Mouse (Mus musculus) hindbrain, embryonic 14.5 days (tissue): ENCODE data around the gene Cdhr2. TPM values are rescaled to one million over a fixed set of nuclear protein-coding genes. Genes with fewer than 3 reads are reported as not detected.
A peak's percentile ranks its signal among the peaks of the same experiment; 100 is the strongest.

ENCODE experiments used
- ATAC-seq: fragments of 200-750 bp; cut with Nextera tagmentation; 2 replicates; pipeline ENCODE4 v1.8.0; 2017; ENCODE audit warnings: moderate number of reproducible peaks, mild to moderate bottlenecking, moderate TSS enrichment, moderate library complexity; ENCODE audit not compliant: low FRiP score
- DNase-seq: peaks from one replicate; pipeline ENCODE4 v3.0.0-alpha.2; 2015; ENCODE audit warnings: low spot score
- H3K27ac ChIP-seq: fragments of 300-500 bp; sonication (generic); 2 replicates; pipeline ENCODE4 v1.5.1; 2014; ENCODE audit warnings: mild to moderate bottlenecking, moderate library complexity
- H3K27me3 ChIP-seq: fragments of 300-500 bp; sonication (generic); 2 replicates; pipeline ENCODE4 v1.6.1; 2014; ENCODE audit warnings: mild to moderate bottlenecking, low read length, mixed read lengths; ENCODE audit not compliant: control insufficient read depth, insufficient read depth
- H3K36me3 ChIP-seq: fragments of 300-500 bp; sonication (generic); replicated peaks from 2 replicates; pipeline ENCODE4 v1.6.1; 2014; ENCODE audit not compliant: control insufficient read depth, insufficient read depth
- H3K4me1 ChIP-seq: fragments of 300-500 bp; sonication (generic); replicated peaks from 2 replicates; pipeline ENCODE4 v1.6.1; 2014; ENCODE audit warnings: antibody characterized with exemption, low read length, mixed read lengths; ENCODE audit not compliant: control insufficient read depth, insufficient read depth
- H3K4me2 ChIP-seq: fragments of 300-500 bp; sonication (generic); replicated peaks from 2 replicates; pipeline ENCODE4 v1.6.1; 2014; ENCODE audit warnings: mild to moderate bottlenecking, moderate library complexity
- H3K4me3 ChIP-seq: fragments of 300-500 bp; sonication (generic); replicated peaks from 2 replicates; pipeline ENCODE4 v1.5.1; 2014; ENCODE audit warnings: mild to moderate bottlenecking, low read length
- H3K9ac ChIP-seq: fragments of 300-500 bp; sonication (generic); 2 replicates; pipeline ENCODE4 v1.6.1; 2014
- H3K9me3 ChIP-seq: fragments of 300-500 bp; sonication (generic); 2 replicates; pipeline ENCODE4 v1.6.1; 2016; ENCODE audit warnings: low read length; ENCODE audit not compliant: control insufficient read depth
- WGBS: fragments of 180-500 bp; shearing (Covaris S2); extraction: QIAGEN DNeasy Blood & Tissue Kit; methylation state at CpG from one replicate; pipeline ENCODE4 v1.1.7; 2014; 5-methylcytosine and 5-hydroxymethylcytosine counted together
- polyA plus RNA-seq: library from polyadenylated mRNA; unstranded; fragments of >200 nt; fragmentation: Nextera tagmentation; extraction: Ambion mirVana; gene quantifications from 2 replicates; pipeline ENCODE4 v1.2.1, GENCODE M21; 2014

Cdhr2 gene
- polyA plus RNA-seq, 1 experiment from 2014 or later, result 0.16 TPM

- Histone ChIP-seq H3K4me2 (no peak overlapping the region), H3K9me3 (no peaks in the 10 kb centered on the region), H3K36me3 (no peaks in the 10 kb centered on the region), H3K27me3 (no peaks in the 10 kb centered on the region), H3K9ac (no peak overlapping the region), H3K27ac (no peak overlapping the region), H3K4me1 (peaks cover 34% of the 10 kb centered on the region), H3K4me3 (no peak overlapping the region)
- no peak for ATAC-seq
- 94% methylated on average over 8 of the region's 8 CpGs for WGBS
- no peak for DNase-seq
Measured at GRCm38 (mm10) chr13:54690151-54690740, 11.0 kb upstream of the Cdhr2 start.

- peak overlapping the region; percentile 93; the same call in 1 of the 2 replicates for H3K4me2 ChIP-seq
Measured at GRCm38 (mm10) chr13:54691737-54692136, 9.5 kb upstream of the Cdhr2 start.

GRCm38 (mm10) chr13:54692711-54693557 is 8.3 kb upstream of the Cdhr2 start:
- H3K4me1 ChIP-seq, result peaks cover 21% of the 10 kb centered on the region
- H3K4me2 ChIP-seq, result peak overlapping the region; percentile 93
- no peak for DNase-seq
- H3K27me3 ChIP-seq, result no peaks in the 10 kb centered on the region
- peak overlapping the region; percentile 99 for H3K9ac ChIP-seq
- no peaks in the 10 kb centered on the region for H3K36me3 ChIP-seq
- 15% methylated on average over 21 of the region's 21 CpGs for WGBS
- ATAC-seq, result no peak
- peak overlapping the region; percentile 90 for H3K4me3 ChIP-seq
- no peaks in the 10 kb centered on the region for H3K9me3 ChIP-seq
- peak overlapping the region; percentile 92 for H3K27ac ChIP-seq

More at GRCm38 (mm10) chr13:54691737-54692136, 9.5 kb upstream of the Cdhr2 start:
- no peak overlapping the region for H3K9ac ChIP-seq
- no peaks in the 10 kb centered on the region for H3K27me3 ChIP-seq
- peaks cover 21% of the 10 kb centered on the region for H3K4me1 ChIP-seq
- DNase-seq (no peak), ATAC-seq (no peak)
- H3K4me3 ChIP-seq, result no peak overlapping the region
- H3K27ac ChIP-seq, result no peak overlapping the region
- H3K36me3 ChIP-seq, result no peaks in the 10 kb centered on the region
- no peaks in the 10 kb centered on the region for H3K9me3 ChIP-seq

- Histone ChIP-seq H3K36me3 (no peaks in the 10 kb centered on the region), H3K9ac (peak within 1 kb of the TSS; percentile 99), H3K4me1 (peaks cover 16% of the 10 kb centered on the region), H3K9me3 (no peaks in the 10 kb centered on the region), H3K4me2 (peak within 1 kb of the TSS; percentile 93), H3K27ac (peak within 1 kb of the TSS; percentile 92), H3K4me3 (peak within 1 kb of the TSS; percentile 90), H3K27me3 (no peaks in the 10 kb centered on the region)
- WGBS, result under 1% methylated on average over 83 of the region's 92 CpGs
- DNase-seq, result peak; percentile 99
- peak; percentile 97 for ATAC-seq
Measured at GRCm38 (mm10) chr13:54693558-54694347, 7.5 kb upstream of the Cdhr2 start, which contains the start of gene Rnf44. Rnf44 (minus strand) TSS chr13:54693907.

GRCm38 (mm10) chr13:54694348-54695060 is 6.8 kb upstream of the Cdhr2 start:
- no peaks in the 10 kb centered on the region for H3K9me3 ChIP-seq
- peak overlapping the region; percentile 90 for H3K4me3 ChIP-seq
- no peaks in the 10 kb centered on the region for H3K27me3 ChIP-seq
- H3K4me2 ChIP-seq, result peak overlapping the region; percentile 93
- H3K36me3 ChIP-seq, result no peaks in the 10 kb centered on the region
- DNase-seq (no peak), ATAC-seq (peak; percentile 77)
- peak overlapping the region; percentile 59 for H3K9ac ChIP-seq
- 16% methylated on average over 26 of the region's 26 CpGs for WGBS
- H3K4me1 ChIP-seq, result peaks cover 15% of the 10 kb centered on the region
- peak overlapping the region; percentile 92 for H3K27ac ChIP-seq

- Histone ChIP-seq H3K4me2 (no peak overlapping the region), H3K9ac (no peak overlapping the region), H3K9me3 (no peaks in the 10 kb centered on the region), H3K4me3 (no peak overlapping the region), H3K36me3 (no peaks in the 10 kb centered on the region), H3K27ac (no peak overlapping the region), H3K4me1 (peaks cover 15% of the 10 kb centered on the region), H3K27me3 (no peaks in the 10 kb centered on the region)
- WGBS, result 91% methylated on average over 11 of the region's 11 CpGs
- no peak for DNase-seq
- no peak for ATAC-seq
Measured at GRCm38 (mm10) chr13:54695479-54696230, 5.6 kb upstream of the Cdhr2 start.

GRCm38 (mm10) chr13:54702507-54702906 is 1.2 kb downstream of the Cdhr2 start:
- ATAC-seq (no peak), DNase-seq (no peak)
- Histone ChIP-seq H3K4me3 (no peak overlapping the region), H3K36me3 (no peaks in the 10 kb centered on the region), H3K4me1 (no peaks in the 10 kb centered on the region), H3K4me2 (no peak overlapping the region), H3K9ac (no peak overlapping the region), H3K27ac (no peak overlapping the region), H3K27me3 (no peaks in the 10 kb centered on the region), H3K9me3 (no peaks in the 10 kb centered on the region)
- 69% methylated on average over 7 of the region's 7 CpGs for WGBS

GRCm38 (mm10) chr13:54704890-54705289 is 3.6 kb downstream of the Cdhr2 start:
- no peak for DNase-seq
- Histone ChIP-seq H3K27me3 (no peaks in the 10 kb centered on the region), H3K4me1 (no peaks in the 10 kb centered on the region), H3K9me3 (no peaks in the 10 kb centered on the region), H3K9ac (no peak overlapping the region), H3K4me2 (no peak overlapping the region), H3K36me3 (no peaks in the 10 kb centered on the region), H3K4me3 (no peak overlapping the region), H3K27ac (no peak overlapping the region)
- WGBS, result 54% methylated on average over 6 of the region's 6 CpGs
- no peak for ATAC-seq
